Mouse (Mus musculus) CD8-positive naive resting alpha-beta T cell, adult 2 months (primary cell): ENCODE data around the gene Pacsin3.
"Not testable (repeated sequence)": the region's sequence is repeated elsewhere in the genome, so short reads cannot be mapped to it uniquely, and the experiment has no call there.

Experiments used
- DNase-seq, 2 experiments: peaks; one replicate each; pipeline ENCODE4 v3.0.0; 2022; ENCODE audit warnings: low read depth in 2 of 2, low spot score in 2 of 2

Pacsin3 gene

GRCm38 (mm10) chr2:91255661-91256150, at the start of gene Pacsin3:
Pacsin3 (plus strand) TSS chr2:91255954.
- DNase-seq = peak in 1 of 2 experiments; percentile 21

GRCm38 (mm10) chr2:91206254-91206775, 49.4 kb upstream of the Pacsin3 start:
- no peak for DNase-seq

GRCm38 (mm10) chr2:91213311-91213710, 42.4 kb upstream of the Pacsin3 start:
- DNase-seq = no peak

GRCm38 (mm10) chr2:91217032-91217431, 38.7 kb upstream of the Pacsin3 start:
- DNase-seq = no peak

- no peak for DNase-seq
Measured at GRCm38 (mm10) chr2:91220501-91220900, 35.3 kb upstream of the Pacsin3 start.

GRCm38 (mm10) chr2:91223614-91224013, 32.1 kb upstream of the Pacsin3 start:
- no peak for DNase-seq

GRCm38 (mm10) chr2:91229735-91230134, 26.0 kb upstream of the Pacsin3 start:
- no peak for DNase-seq

- peak; percentile 89 for DNase-seq
Measured at GRCm38 (mm10) chr2:91236601-91237510, 18.9 kb upstream of the Pacsin3 start, which contains the start of gene Ddb2. Ddb2 (minus strand) TSS chr2:91236982.

- DNase-seq = not testable (repeated sequence)
Measured at GRCm38 (mm10) chr2:91237511-91238080, 18.2 kb upstream of the Pacsin3 start.

GRCm38 (mm10) chr2:91242547-91242946, 13.2 kb upstream of the Pacsin3 start:
- DNase-seq = no peak

- DNase-seq = no peak
Measured at GRCm38 (mm10) chr2:91243416-91243815, 12.3 kb upstream of the Pacsin3 start.

GRCm38 (mm10) chr2:91244557-91245228, 11.1 kb upstream of the Pacsin3 start:
- DNase-seq = no peak

- no peak for DNase-seq
Measured at GRCm38 (mm10) chr2:91248366-91248765, 7.4 kb upstream of the Pacsin3 start.

- DNase-seq = no peak
Measured at GRCm38 (mm10) chr2:91252001-91252400, 3.8 kb upstream of the Pacsin3 start.

GRCm38 (mm10) chr2:91252512-91252911, 3.2 kb upstream of the Pacsin3 start:
- DNase-seq = no peak

- no peak for DNase-seq
Measured at GRCm38 (mm10) chr2:91254725-91255380, 901 bp upstream of the Pacsin3 start.

GRCm38 (mm10) chr2:91256256-91257125, 737 bp downstream of the Pacsin3 start:
- DNase-seq = peak in 1 of 2 experiments; percentile 29

GRCm38 (mm10) chr2:91257126-91257980, 1.6 kb downstream of the Pacsin3 start:
- DNase-seq = peak; percentile 42 to 53

- no peak for DNase-seq
Measured at GRCm38 (mm10) chr2:91258054-91258453, 2.3 kb downstream of the Pacsin3 start.
